Mouse (Mus musculus) retina, postnatal 7 days (tissue): ENCODE data around the gene Exosc5.

Experiments
- DNase-seq: peaks from one replicate; pipeline ENCODE4 v3.0.0-alpha.2; 2012; ENCODE audit warnings: low read depth, low spot score

Gene Exosc5

GRCm38 (mm10) chr7:25677013-25677412 lies 18.0 kb downstream of the Exosc5 start:
- no peak for DNase-seq

- DNase-seq = no peak
These were observed 21.0 kb downstream of the Exosc5 start for GRCm38 (mm10) chr7:25679971-25680370.

GRCm38 (mm10) chr7:25680514-25681258 lies 21.7 kb downstream of the Exosc5 start, which contains the start of gene B9d2:
B9d2 (plus strand) TSS chr7:25680780.
- DNase-seq = peak; percentile 94

GRCm38 (mm10) chr7:25681341-25682231 lies 22.6 kb downstream of the Exosc5 start:
- no peak for DNase-seq

GRCm38 (mm10) chr7:25683474-25684180 lies 24.7 kb downstream of the Exosc5 start:
- DNase-seq = no peak

- no peak for DNase-seq
These were observed 25.7 kb downstream of the Exosc5 start for GRCm38 (mm10) chr7:25684659-25685058.

GRCm38 (mm10) chr7:25685926-25686470 lies 27.0 kb downstream of the Exosc5 start:
- no peak for DNase-seq

- no peak for DNase-seq
These were observed 27.9 kb downstream of the Exosc5 start, which contains the start of gene Tgfb1 for GRCm38 (mm10) chr7:25686680-25687531. Tgfb1 (plus strand) TSS chr7:25687002.

- no peak for DNase-seq
These were observed 28.9 kb downstream of the Exosc5 start for GRCm38 (mm10) chr7:25687811-25688401.

GRCm38 (mm10) chr7:25688810-25689586 lies 30.0 kb downstream of the Exosc5 start:
- no peak for DNase-seq

GRCm38 (mm10) chr7:25689603-25690021 lies 30.6 kb downstream of the Exosc5 start:
- DNase-seq = no peak

- DNase-seq = no peak
These were observed 31.1 kb downstream of the Exosc5 start for GRCm38 (mm10) chr7:25690051-25690450.

GRCm38 (mm10) chr7:25694104-25694503 lies 35.1 kb downstream of the Exosc5 start:
- no peak for DNase-seq

GRCm38 (mm10) chr7:25699851-25700250 lies 40.9 kb downstream of the Exosc5 start:
- no peak for DNase-seq

GRCm38 (mm10) chr7:25700732-25701131 lies 41.8 kb downstream of the Exosc5 start:
- DNase-seq = no peak

- DNase-seq = no peak
These were observed 43.4 kb downstream of the Exosc5 start for GRCm38 (mm10) chr7:25702350-25702749.

GRCm38 (mm10) chr7:25703793-25704494 lies 45.0 kb downstream of the Exosc5 start:
- no peak for DNase-seq

GRCm38 (mm10) chr7:25704716-25705364 lies 45.9 kb downstream of the Exosc5 start:
- no peak for DNase-seq
